Mouse (Mus musculus): ENCODE results near the gene Csnk1e.

- peak; percentile 94 for TF ChIP-seq CTCF (IDR thresholded peaks at IDR 0.05; ENCODE audit: low read depth)
- no peak for TF ChIP-seq EP300 (IDR thresholded peaks at IDR 0.05; ENCODE audit: low read depth)
These were observed 74.6 kb downstream of the Csnk1e start for GRCm38 (mm10) chr15:79380468-79381444.
